Mouse (Mus musculus) megakaryocyte, embryonic 14.5 days (primary cell): ENCODE measurements at regions not wholly inside any gene's neighbourhood (a gene's known extent, or its start where the extent isn't known, plus 50 kb on each side); places are given as distances from the start of the nearest gene placed in this dataset.

Experiments
- FLI1 ChIP-seq: IDR thresholded peaks from 2 replicates; pipeline ENCODE4 v1.6.1; 2012; ENCODE audit warnings: low read length, inconsistent platforms, mixed read lengths
- GATA1 ChIP-seq: IDR thresholded peaks from 3 replicates; pipeline ENCODE4 v1.6.1; 2012; ENCODE audit warnings: mixed read lengths, low read length, inconsistent platforms, borderline replicate concordance

DNA sequence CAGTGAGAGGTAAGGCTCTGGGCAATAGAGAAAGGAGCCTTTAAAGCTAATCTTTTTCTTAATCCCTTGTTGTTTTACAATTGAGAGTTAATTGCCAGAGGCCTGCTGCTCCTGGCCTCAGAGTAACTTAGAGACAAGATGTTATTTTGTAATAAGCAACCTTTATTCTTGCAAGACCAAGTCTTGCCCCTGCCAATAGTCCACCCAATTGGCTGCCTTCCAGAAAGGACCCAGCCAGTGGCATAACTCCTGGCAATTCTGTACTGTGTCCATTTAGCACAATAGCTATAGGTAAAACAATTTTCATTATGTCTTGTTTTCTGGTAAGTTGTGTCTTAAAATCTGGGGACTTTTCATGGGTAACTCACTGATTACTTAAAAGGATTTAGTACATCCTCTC, 411.9 kb upstream of the Ccdc54 start:
- TF ChIP-seq GATA1 (no peak), FLI1 (no peak)
